Mouse (Mus musculus): ENCODE measurements around the gene Arhgef26.

The Arhgef26 gene

GRCm38 (mm10) chr3:62380420-62380819 is 42.3 kb downstream of the Arhgef26 start:
- in situ Hi-C loops (cut with MboI, MseI): loop anchor here (25.0 kb wide), 1 partner anchor 482 kb away; no protein-coding TSS in a partner anchor

- in situ Hi-C loops (cut with MboI, MseI): loop anchor here (25.0 kb wide), 1 partner anchor 479 kb away; no protein-coding TSS in a partner anchor
Measured at GRCm38 (mm10) chr3:62382853-62383252, 44.7 kb downstream of the Arhgef26 start.

- in situ Hi-C loops (cut with MboI, MseI): loop anchor here (10.0 to 25.0 kb wide), 2 partner anchors 232 to 470 kb away; no protein-coding TSS in a partner anchor
Measured at GRCm38 (mm10) chr3:62392636-62393035, 54.5 kb downstream of the Arhgef26 start.

GRCm38 (mm10) chr3:62394284-62394683 is 56.1 kb downstream of the Arhgef26 start:
- in situ Hi-C loops (cut with MboI, MseI): loop anchor here (10.0 to 25.0 kb wide), 2 partner anchors 231 to 468 kb away; no protein-coding TSS in a partner anchor

- in situ Hi-C loops (cut with MboI, MseI): loop anchor here (10.0 to 25.0 kb wide), 2 partner anchors 229 to 467 kb away; no protein-coding TSS in a partner anchor
Measured at GRCm38 (mm10) chr3:62395368-62395767, 57.2 kb downstream of the Arhgef26 start.

GRCm38 (mm10) chr3:62396109-62396508 is 58.0 kb downstream of the Arhgef26 start:
- in situ Hi-C loops (cut with MboI, MseI): loop anchor here (10.0 to 25.0 kb wide), 2 partner anchors 229 to 466 kb away; no protein-coding TSS in a partner anchor

GRCm38 (mm10) chr3:62398094-62398493 is 60.0 kb downstream of the Arhgef26 start:
- in situ Hi-C loops (cut with MboI, MseI): loop anchor here (10.0 to 25.0 kb wide), 2 partner anchors 227 to 464 kb away; no protein-coding TSS in a partner anchor

- in situ Hi-C loops (cut with MboI, MseI): loop anchor here (10.0 to 25.0 kb wide), 2 partner anchors 225 to 462 kb away; no protein-coding TSS in a partner anchor
Measured at GRCm38 (mm10) chr3:62399826-62400746, 61.9 kb downstream of the Arhgef26 start.

GRCm38 (mm10) chr3:62402466-62402865 is 64.3 kb downstream of the Arhgef26 start:
- in situ Hi-C loops (cut with MboI, MseI): no loop called here

GRCm38 (mm10) chr3:62404477-62405246 is 66.5 kb downstream of the Arhgef26 start:
- in situ Hi-C loops (cut with MboI, MseI): no loop called here

- in situ Hi-C loops (cut with MboI, MseI): no loop called here
Measured at GRCm38 (mm10) chr3:62409555-62410182, 71.5 kb downstream of the Arhgef26 start.

- in situ Hi-C loops (cut with MboI, MseI): no loop called here
Measured at GRCm38 (mm10) chr3:62410491-62410890, 72.3 kb downstream of the Arhgef26 start.

GRCm38 (mm10) chr3:62412704-62413103 is 74.6 kb downstream of the Arhgef26 start:
- in situ Hi-C loops (cut with MboI, MseI): no loop called here

- in situ Hi-C loops (cut with MboI, MseI): no loop called here
Measured at GRCm38 (mm10) chr3:62414926-62415325, 76.8 kb downstream of the Arhgef26 start.

- in situ Hi-C loops (cut with MboI, MseI): no loop called here
Measured at GRCm38 (mm10) chr3:62417458-62417857, 79.3 kb downstream of the Arhgef26 start.

GRCm38 (mm10) chr3:62418387-62419138 is 80.4 kb downstream of the Arhgef26 start:
- in situ Hi-C loops (cut with MboI, MseI): no loop called here

GRCm38 (mm10) chr3:62433675-62434074 is 95.5 kb downstream of the Arhgef26 start:
- in situ Hi-C loops (cut with MboI, MseI): no loop called here

GRCm38 (mm10) chr3:62435923-62436322 is 97.8 kb downstream of the Arhgef26 start:
- in situ Hi-C loops (cut with MboI, MseI): no loop called here

GRCm38 (mm10) chr3:62440431-62440969 is 102.4 kb downstream of the Arhgef26 start:
- in situ Hi-C loops (cut with MboI, MseI): no loop called here

- in situ Hi-C loops (cut with MboI, MseI): no loop called here
Measured at GRCm38 (mm10) chr3:62443582-62444194, 105.5 kb downstream of the Arhgef26 start.

Measured in T-helper 2 cell (primary cell).